Mouse (Mus musculus) layer of hippocampus, adult 18-20 months (tissue): ENCODE measurements around the gene Gm49601. TPM values are rescaled to one million over a fixed set of nuclear protein-coding genes. Genes with fewer than 3 reads are reported as not detected.

ENCODE experiments used
- DNase-seq, 2 experiments: peaks; one replicate each; pipeline ENCODE4 v3.0.0; 2022; ENCODE audit warnings: low spot score in 2 of 2
- total RNA-seq, 2 experiments: library from RNA; stranded (reverse); gene quantifications; 2 replicates each; pipeline ENCODE4 v1.2.3; 2021

Gm49601 gene
- total RNA-seq, 2 experiments from 2014 or later, result 173 to 179 TPM

GRCm38 (mm10) chr16:18611752-18612151, 14.5 kb downstream of the Gm49601 start:
- no peak for DNase-seq

- no peak for DNase-seq
Measured at GRCm38 (mm10) chr16:18609099-18609498, 17.1 kb downstream of the Gm49601 start.

GRCm38 (mm10) chr16:18608226-18608625, 18.0 kb downstream of the Gm49601 start:
- DNase-seq, result no peak

- DNase-seq, result no peak
Measured at GRCm38 (mm10) chr16:18605705-18606104, 20.5 kb downstream of the Gm49601 start.

- no peak for DNase-seq
Measured at GRCm38 (mm10) chr16:18604267-18604701, 21.9 kb downstream of the Gm49601 start.

GRCm38 (mm10) chr16:18601447-18601846, 24.8 kb downstream of the Gm49601 start:
- no peak for DNase-seq

GRCm38 (mm10) chr16:18598006-18598405, 28.2 kb downstream of the Gm49601 start:
- no peak for DNase-seq

GRCm38 (mm10) chr16:18596255-18596654, 30.0 kb downstream of the Gm49601 start:
- DNase-seq, result no peak

- DNase-seq, result no peak
Measured at GRCm38 (mm10) chr16:18593930-18594329, 32.3 kb downstream of the Gm49601 start.

GRCm38 (mm10) chr16:18591047-18592018, 34.9 kb downstream of the Gm49601 start:
- no peak for DNase-seq

- no peak for DNase-seq
Measured at GRCm38 (mm10) chr16:18589804-18590790, 36.1 kb downstream of the Gm49601 start, which contains the start of gene Tbx1. Tbx1 (minus strand) TSS chr16:18590671.

GRCm38 (mm10) chr16:18589080-18589621, 37.1 kb downstream of the Gm49601 start:
- DNase-seq, result no peak

GRCm38 (mm10) chr16:18588738-18589055, 37.5 kb downstream of the Gm49601 start:
- DNase-seq, result no peak

- no peak for DNase-seq
Measured at GRCm38 (mm10) chr16:18587847-18588737, 38.1 kb downstream of the Gm49601 start.

- no peak for DNase-seq
Measured at GRCm38 (mm10) chr16:18586906-18587546, 39.2 kb downstream of the Gm49601 start.

- DNase-seq, result no peak
Measured at GRCm38 (mm10) chr16:18586076-18586905, 39.9 kb downstream of the Gm49601 start.

- no peak for DNase-seq
Measured at GRCm38 (mm10) chr16:18585676-18586075, 40.6 kb downstream of the Gm49601 start.

- DNase-seq, result no peak
Measured at GRCm38 (mm10) chr16:18584901-18585510, 41.2 kb downstream of the Gm49601 start.
